Mouse (Mus musculus) E14TG2a.4 (cell line): ENCODE measurements around the gene Tdp2.

Experiments
- CTCF ChIP-seq: conservative IDR thresholded peaks from 2 replicates; pipeline ENCODE4 v1.5.1; 2014; ENCODE audit warnings: low read length
- NANOG ChIP-seq: IDR thresholded peaks from 2 replicates; pipeline ENCODE4 v1.6.1; 2014; ENCODE audit warnings: borderline replicate concordance, low read length, mixed read lengths

- TF ChIP-seq CTCF: no peak
- TF ChIP-seq NANOG: no peak
Observed at GRCm38 (mm10) chr13:24814616-24815015, 16.9 kb upstream of the Tdp2 start.
